Mouse (Mus musculus): ENCODE measurements at regions not wholly inside any gene's neighbourhood (a gene's known extent, or its start where the extent isn't known, plus 50 kb on each side); places are given as distances from the start of the nearest gene placed in this dataset.

DNA sequence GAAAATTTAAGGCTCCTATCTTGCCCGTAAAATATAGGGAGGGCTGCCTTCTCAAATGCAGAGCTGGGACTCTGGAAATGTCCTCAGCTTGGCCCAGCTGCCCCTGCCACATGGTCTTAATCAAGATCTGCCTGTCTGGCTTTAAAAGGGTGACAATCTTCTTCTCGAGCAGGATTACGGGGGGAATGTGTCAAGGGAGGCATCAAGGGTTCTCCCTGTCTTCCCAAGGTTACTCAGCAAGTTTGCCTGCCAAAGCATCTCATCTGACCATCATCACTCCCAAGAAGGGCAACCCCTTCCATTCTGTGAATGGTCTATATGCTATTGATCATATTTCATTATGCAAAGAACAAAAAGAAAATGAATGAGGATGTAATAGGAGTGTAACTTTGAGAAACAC lies 60.2 kb upstream of the Map3k1 start:
- Histone ChIP-seq H3ac (ENCODE audit: control insufficient read depth, insufficient read length, low read depth) (no peak overlapping the region), H3K27me3 (ENCODE audit: control insufficient read depth, insufficient read depth, insufficient read length) (no peaks in the 10 kb centered on the region), H3K4me3 (ENCODE audit: insufficient read depth, poor library complexity, severe bottlenecking) (no peak overlapping the region), H3K79me3 (ENCODE audit: low read depth) (no peaks in the 10 kb centered on the region), H3K36me3 (ENCODE audit: control insufficient read depth, insufficient read depth) (no peaks in the 10 kb centered on the region), H3K79me2 (ENCODE audit: control insufficient read depth, insufficient read depth) (no peaks in the 10 kb centered on the region)
- no peak for TF ChIP-seq CTCF (IDR thresholded peaks at IDR 0.05; ENCODE audit: control insufficient read depth, insufficient read depth, insufficient read length)
- no peak for TF ChIP-seq FOSL1 (IDR thresholded peaks at IDR 0.05; ENCODE audit: insufficient read depth, low read length, poor library complexity, severe bottlenecking)
- TF ChIP-seq MYOD1 (IDR thresholded peaks at IDR 0.05; ENCODE audit: control insufficient read depth, insufficient read length, low read depth): no peak
- no peak for TF ChIP-seq USF1 (IDR thresholded peaks at IDR 0.05; ENCODE audit: low read depth)
- TF ChIP-seq MYOG (IDR thresholded peaks at IDR 0.05; ENCODE audit: control insufficient read depth, extremely low read depth, insufficient read length): no peak
- no peak for TF ChIP-seq MAX (IDR thresholded peaks at IDR 0.05)
- no peak for TF ChIP-seq CEBPB (IDR thresholded peaks at IDR 0.05; ENCODE audit: low read depth)

DNA sequence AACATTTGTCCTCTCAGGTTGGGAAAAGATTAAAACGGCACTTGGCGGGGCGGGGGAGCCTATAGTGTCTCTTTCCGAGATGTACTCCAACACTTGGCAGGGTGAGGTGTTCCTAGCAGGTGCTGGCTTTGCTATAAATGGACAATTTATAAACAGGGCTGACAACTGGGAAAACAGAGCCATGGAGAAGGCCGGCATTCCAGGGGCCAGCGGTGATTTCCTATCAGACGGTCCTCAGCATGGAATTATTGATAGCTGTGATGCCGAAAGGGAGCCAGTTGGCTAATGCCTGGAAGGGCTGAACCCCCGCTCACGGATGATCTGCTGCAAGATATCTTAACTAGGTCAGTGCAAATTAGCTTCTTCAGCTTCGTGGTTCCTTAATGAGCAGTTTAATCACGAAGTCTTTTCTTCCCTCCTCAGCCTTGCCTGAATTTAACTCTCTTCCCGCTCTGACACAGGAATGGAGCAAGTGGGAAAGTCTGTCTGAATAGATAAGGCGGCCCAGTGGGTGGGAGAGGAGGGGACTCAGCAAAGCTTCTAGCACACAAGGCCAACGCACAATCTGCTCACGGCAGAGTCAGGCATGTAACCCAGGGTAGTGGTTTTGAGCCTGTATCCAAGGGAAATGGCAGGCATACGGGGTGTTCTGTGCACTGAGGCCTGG lies 61.1 kb upstream of the Map3k1 start:
- H3K4me3 ChIP-seq (ENCODE audit: insufficient read depth, poor library complexity, severe bottlenecking): no peak overlapping the region
- H3K27me3 ChIP-seq (ENCODE audit: control insufficient read depth, insufficient read depth, insufficient read length): no peaks in the 10 kb centered on the region
- no peaks in the 10 kb centered on the region for H3K36me3 ChIP-seq (ENCODE audit: control insufficient read depth, insufficient read depth)
- H3K79me3 ChIP-seq (ENCODE audit: low read depth): no peaks in the 10 kb centered on the region
- no peak for TF ChIP-seq MAX (IDR thresholded peaks at IDR 0.05)
- no peak for TF ChIP-seq FOSL1 (IDR thresholded peaks at IDR 0.05; ENCODE audit: insufficient read depth, low read length, poor library complexity, severe bottlenecking)
- TF ChIP-seq MYOD1 (IDR thresholded peaks at IDR 0.05; ENCODE audit: control insufficient read depth, insufficient read length, low read depth): no peak
- TF ChIP-seq CEBPB (IDR thresholded peaks at IDR 0.05; ENCODE audit: low read depth): no peak
- no peak for TF ChIP-seq USF1 (IDR thresholded peaks at IDR 0.05; ENCODE audit: low read depth)
- no peaks in the 10 kb centered on the region for H3K79me2 ChIP-seq (ENCODE audit: control insufficient read depth, insufficient read depth)
- H3ac ChIP-seq (ENCODE audit: control insufficient read depth, insufficient read length, low read depth): no peak overlapping the region

DNA sequence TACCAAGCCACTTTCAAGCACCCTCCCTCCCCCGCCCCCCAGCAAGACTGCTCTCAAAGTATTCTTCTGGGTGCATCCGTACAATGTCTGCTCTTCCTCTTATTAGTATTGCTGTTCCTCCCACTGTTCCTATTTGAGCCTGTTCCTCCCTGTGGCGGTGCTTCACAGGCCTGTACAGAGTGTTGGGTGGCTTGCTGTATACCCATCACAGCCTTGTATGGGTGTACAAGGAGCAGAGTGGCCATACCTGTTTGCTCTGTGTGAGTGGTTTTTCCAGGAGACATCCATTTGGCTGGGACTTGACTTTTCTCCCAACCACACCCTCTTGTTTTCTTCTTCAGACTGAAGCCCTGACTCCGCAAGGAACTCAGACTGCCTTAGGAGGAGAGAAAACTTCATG lies 61.7 kb upstream of the Map3k1 start:
- Histone ChIP-seq H3K79me2 (ENCODE audit: control insufficient read depth, insufficient read depth) (no peaks in the 10 kb centered on the region), H3K36me3 (ENCODE audit: control insufficient read depth, insufficient read depth) (no peaks in the 10 kb centered on the region), H3K79me3 (ENCODE audit: low read depth) (no peaks in the 10 kb centered on the region), H3K27me3 (ENCODE audit: control insufficient read depth, insufficient read depth, insufficient read length) (no peaks in the 10 kb centered on the region), H3K4me3 (ENCODE audit: insufficient read depth, poor library complexity, severe bottlenecking) (no peak overlapping the region), H3ac (ENCODE audit: control insufficient read depth, insufficient read length, low read depth) (no peak overlapping the region)
- no peak for TF ChIP-seq FOSL1 (IDR thresholded peaks at IDR 0.05; ENCODE audit: insufficient read depth, low read length, poor library complexity, severe bottlenecking)
- no peak for TF ChIP-seq MYOD1 (IDR thresholded peaks at IDR 0.05; ENCODE audit: control insufficient read depth, insufficient read length, low read depth)
- no peak for TF ChIP-seq CTCF (IDR thresholded peaks at IDR 0.05; ENCODE audit: control insufficient read depth, insufficient read depth, insufficient read length)
- TF ChIP-seq MYOG (IDR thresholded peaks at IDR 0.05; ENCODE audit: control insufficient read depth, extremely low read depth, insufficient read length): no peak
- TF ChIP-seq CEBPB (IDR thresholded peaks at IDR 0.05; ENCODE audit: low read depth): no peak
- TF ChIP-seq MAX (IDR thresholded peaks at IDR 0.05): no peak
- no peak for TF ChIP-seq USF1 (IDR thresholded peaks at IDR 0.05; ENCODE audit: low read depth)

DNA sequence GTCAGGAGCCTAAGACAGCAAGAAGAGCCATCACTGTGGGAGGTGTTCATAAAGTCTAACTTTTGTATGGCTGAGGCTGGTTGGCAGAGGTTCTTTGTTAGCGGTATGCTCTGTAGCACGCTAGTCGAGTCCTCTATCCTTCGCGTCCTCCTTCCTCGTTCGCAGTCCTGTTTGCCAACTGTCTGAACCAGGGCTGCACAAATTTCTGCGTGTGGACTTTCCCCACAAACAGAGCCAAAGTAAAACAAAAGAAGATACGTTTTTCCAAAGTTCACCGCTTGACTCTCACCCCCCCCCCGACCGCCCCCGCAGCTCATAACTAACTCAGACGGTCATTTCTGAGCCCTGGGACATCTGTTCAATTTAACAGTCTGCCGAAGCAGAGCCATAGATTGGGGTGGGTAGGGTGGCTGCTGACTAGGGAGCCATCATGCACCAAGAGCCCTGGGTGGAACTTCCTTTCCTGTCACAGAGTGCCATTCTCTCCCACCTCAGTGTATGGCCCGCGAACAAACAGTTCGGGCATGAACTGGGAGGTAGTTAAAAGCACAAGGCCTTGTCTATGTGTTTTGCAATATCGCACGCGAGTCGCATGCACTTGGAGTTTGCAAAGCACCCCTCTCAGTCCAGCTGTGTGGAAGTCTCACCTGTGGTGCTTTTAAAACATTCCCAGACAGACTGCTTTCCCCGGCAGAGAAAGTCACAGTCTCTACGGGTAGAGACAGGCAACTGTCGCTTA lies 63.0 kb upstream of the Map3k1 start:
- no peaks in the 10 kb centered on the region for H3K36me3 ChIP-seq (ENCODE audit: control insufficient read depth, insufficient read depth)
- H3K79me2 ChIP-seq (ENCODE audit: control insufficient read depth, insufficient read depth): no peaks in the 10 kb centered on the region
- H3K79me3 ChIP-seq (ENCODE audit: low read depth): no peaks in the 10 kb centered on the region
- no peak overlapping the region for H3K4me3 ChIP-seq (ENCODE audit: insufficient read depth, poor library complexity, severe bottlenecking)
- H3K27me3 ChIP-seq (ENCODE audit: control insufficient read depth, insufficient read depth, insufficient read length): no peaks in the 10 kb centered on the region
- TF ChIP-seq MAX (IDR thresholded peaks at IDR 0.05): no peak
- H3ac ChIP-seq (ENCODE audit: control insufficient read depth, insufficient read length, low read depth): no peak overlapping the region

DNA sequence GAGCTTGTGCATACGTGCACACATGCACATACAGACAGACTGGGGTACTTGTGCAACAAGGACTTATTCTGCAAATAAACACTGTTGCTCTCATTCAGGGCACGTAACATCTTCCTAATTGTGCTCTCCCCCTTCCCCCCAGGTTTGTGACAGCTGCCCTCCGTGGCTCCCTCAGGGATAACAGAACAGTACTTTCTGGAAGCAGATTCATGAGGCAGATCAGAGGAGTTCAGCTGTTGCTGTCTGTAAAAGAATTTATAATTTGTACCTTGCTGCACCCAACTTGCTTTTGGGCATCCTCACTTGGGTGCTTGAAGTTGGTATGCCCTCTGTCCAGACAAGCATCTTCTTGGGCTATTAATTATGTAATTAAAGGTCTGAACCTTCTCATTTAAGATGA lies 65.5 kb upstream of the Map3k1 start:
- no peaks in the 10 kb centered on the region for H3K79me3 ChIP-seq (ENCODE audit: low read depth)
- H3ac ChIP-seq (ENCODE audit: control insufficient read depth, insufficient read length, low read depth): no peak overlapping the region
- H3K4me3 ChIP-seq (ENCODE audit: insufficient read depth, poor library complexity, severe bottlenecking): no peak overlapping the region
- H3K27me3 ChIP-seq (ENCODE audit: control insufficient read depth, insufficient read depth, insufficient read length): no peaks in the 10 kb centered on the region
- H3K36me3 ChIP-seq (ENCODE audit: control insufficient read depth, insufficient read depth): no peaks in the 10 kb centered on the region
- TF ChIP-seq CEBPB (IDR thresholded peaks at IDR 0.05; ENCODE audit: low read depth): no peak
- no peaks in the 10 kb centered on the region for H3K79me2 ChIP-seq (ENCODE audit: control insufficient read depth, insufficient read depth)

DNA sequence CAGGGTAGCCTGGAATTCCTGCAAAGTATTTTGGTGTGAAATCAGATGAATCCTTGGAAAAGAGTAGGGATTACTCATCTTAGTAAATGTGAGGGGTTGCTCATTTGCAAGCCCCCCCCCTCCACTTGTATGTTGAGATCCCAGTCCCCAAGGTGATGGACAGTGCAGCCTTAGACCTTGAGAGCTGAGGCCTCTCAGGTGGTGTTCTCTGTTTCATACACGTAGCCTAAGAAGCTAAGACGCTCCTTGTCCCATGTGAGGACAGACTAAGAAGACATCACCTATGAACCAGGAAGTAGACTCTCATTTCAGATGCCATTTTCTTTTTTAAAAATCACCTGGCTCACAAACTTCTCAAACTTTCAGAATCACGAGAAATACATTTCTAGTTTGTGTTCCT lies 67.6 kb upstream of the Map3k1 start:
- TF ChIP-seq MYOG (IDR thresholded peaks at IDR 0.05; ENCODE audit: control insufficient read depth, extremely low read depth, insufficient read length): no peak
- no peaks in the 10 kb centered on the region for H3K27me3 ChIP-seq (ENCODE audit: control insufficient read depth, insufficient read depth, insufficient read length)
- no peak overlapping the region for H3ac ChIP-seq (ENCODE audit: control insufficient read depth, insufficient read length, low read depth)
- no peaks in the 10 kb centered on the region for H3K36me3 ChIP-seq (ENCODE audit: control insufficient read depth, insufficient read depth)
- no peak overlapping the region for H3K4me3 ChIP-seq (ENCODE audit: insufficient read depth, poor library complexity, severe bottlenecking)
- no peaks in the 10 kb centered on the region for H3K79me2 ChIP-seq (ENCODE audit: control insufficient read depth, insufficient read depth)
- no peaks in the 10 kb centered on the region for H3K79me3 ChIP-seq (ENCODE audit: low read depth)
